Mouse (Mus musculus): ENCODE measurements around the gene Tmem63c.

Gene Tmem63c

GRCm38 (mm10) chr12:87002209-87002608 is 18.9 kb upstream of the Tmem63c start:
- DNase-seq: no peak

- no peak for DNase-seq
Measured at GRCm38 (mm10) chr12:87002815-87003214, 18.3 kb upstream of the Tmem63c start.

GRCm38 (mm10) chr12:87003606-87004005 is 17.5 kb upstream of the Tmem63c start:
- DNase-seq: no peak

- DNase-seq: no peak
Measured at GRCm38 (mm10) chr12:87004596-87004995, 16.5 kb upstream of the Tmem63c start.

GRCm38 (mm10) chr12:87017041-87017440 is 4.1 kb upstream of the Tmem63c start:
- no peak for DNase-seq

- DNase-seq: no peak
Measured at GRCm38 (mm10) chr12:87018756-87019155, 2.4 kb upstream of the Tmem63c start.

GRCm38 (mm10) chr12:87022006-87022405 is 866 bp downstream of the Tmem63c start:
- DNase-seq: no peak

GRCm38 (mm10) chr12:87023456-87023855 is 2.3 kb downstream of the Tmem63c start:
- DNase-seq: no peak

- DNase-seq: no peak
Measured at GRCm38 (mm10) chr12:87026109-87026870, 5.2 kb downstream of the Tmem63c start.

GRCm38 (mm10) chr12:87026871-87027240 is 5.7 kb downstream of the Tmem63c start:
- DNase-seq: no peak

- no peak for DNase-seq
Measured at GRCm38 (mm10) chr12:87027391-87027790, 6.3 kb downstream of the Tmem63c start.

- no peak for DNase-seq
Measured at GRCm38 (mm10) chr12:87028068-87028467, 6.9 kb downstream of the Tmem63c start.

GRCm38 (mm10) chr12:87029251-87029976 is 8.3 kb downstream of the Tmem63c start:
- no peak for DNase-seq

- DNase-seq: peak; percentile 16
Measured at GRCm38 (mm10) chr12:87031163-87031763, 10.1 kb downstream of the Tmem63c start.

- DNase-seq: no peak
Measured at GRCm38 (mm10) chr12:87036631-87037030, 15.5 kb downstream of the Tmem63c start.

GRCm38 (mm10) chr12:87040166-87040565 is 19.0 kb downstream of the Tmem63c start:
- peak; percentile 43 for DNase-seq

GRCm38 (mm10) chr12:87040857-87041256 is 19.7 kb downstream of the Tmem63c start:
- DNase-seq: no peak

- DNase-seq: no peak
Measured at GRCm38 (mm10) chr12:87042456-87042855, 21.3 kb downstream of the Tmem63c start.

- no peak for DNase-seq
Measured at GRCm38 (mm10) chr12:87043221-87043620, 22.1 kb downstream of the Tmem63c start.

GRCm38 (mm10) chr12:87044711-87045110 is 23.6 kb downstream of the Tmem63c start:
- DNase-seq: peak; percentile 35

- no peak for DNase-seq
Measured at GRCm38 (mm10) chr12:87047536-87047935, 26.4 kb downstream of the Tmem63c start.

GRCm38 (mm10) chr12:87052661-87053321 is 31.7 kb downstream of the Tmem63c start:
- peak; percentile 90 for DNase-seq

GRCm38 (mm10) chr12:87054873-87055272 is 33.7 kb downstream of the Tmem63c start:
- no peak for DNase-seq

Measured in lung, postnatal 10 days (tissue).